Mouse (Mus musculus) CD4-positive, CD25-positive, alpha-beta regulatory T cell, adult 4 months (primary cell): ENCODE measurements around the gene Commd7. TPM values are rescaled to one million over a fixed set of nuclear protein-coding genes. Genes with fewer than 3 reads are reported as not detected.

Experiments
- ATAC-seq: one replicate; pipeline ENCODE4 v1.8.0; 2017
- polyA plus RNA-seq, 2 experiments: library from polyadenylated mRNA; unstranded; fragments of 100-300 nt; shearing (Covaris generic); gene quantifications; one replicate each; pipeline ENCODE4 v1.2.1; 2017

Gene Commd7
- polyA plus RNA-seq, 2 experiments from 2014 or later, result 106 to 117 TPM

DNA sequence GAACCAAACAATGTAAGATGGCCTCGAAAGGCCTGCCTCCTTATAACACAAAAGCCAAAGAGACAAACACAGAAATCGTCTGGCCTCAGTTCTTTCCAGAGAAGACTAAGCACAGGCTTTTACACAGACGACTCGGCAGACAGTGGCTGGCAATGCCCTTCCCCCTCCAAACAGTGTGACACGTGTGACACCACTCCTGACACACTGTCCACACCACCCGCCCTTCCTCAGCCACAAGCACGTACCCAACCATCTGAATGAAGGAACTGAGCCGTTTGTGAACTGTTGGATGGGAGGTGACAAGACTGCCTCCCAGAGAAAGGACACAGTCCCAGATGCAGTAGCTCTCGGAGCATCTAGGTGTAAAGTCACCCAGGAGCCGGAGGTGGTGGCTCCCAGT, 13.7 kb downstream of the Commd7 start:
- ATAC-seq, result no peak

DNA sequence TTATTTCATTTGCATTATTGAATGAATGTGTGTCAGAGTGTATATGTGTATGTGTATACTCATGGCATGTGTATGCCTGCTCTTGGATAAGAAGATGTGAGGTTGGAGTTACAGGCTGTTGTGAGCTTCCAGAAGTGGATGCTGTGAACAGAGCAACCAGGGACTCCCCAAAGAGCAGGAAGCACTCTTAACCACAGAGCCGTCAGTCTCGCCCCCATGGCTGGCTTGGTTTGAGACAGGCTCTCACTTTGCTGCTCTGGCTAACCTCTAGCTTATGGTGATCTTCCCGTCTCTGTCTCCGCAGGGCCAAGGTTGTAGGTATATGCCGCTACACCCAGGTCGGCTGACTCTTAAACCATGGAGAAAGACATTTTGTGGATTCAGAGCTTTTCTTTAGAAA, 14.1 kb downstream of the Commd7 start:
- no peak for ATAC-seq

DNA sequence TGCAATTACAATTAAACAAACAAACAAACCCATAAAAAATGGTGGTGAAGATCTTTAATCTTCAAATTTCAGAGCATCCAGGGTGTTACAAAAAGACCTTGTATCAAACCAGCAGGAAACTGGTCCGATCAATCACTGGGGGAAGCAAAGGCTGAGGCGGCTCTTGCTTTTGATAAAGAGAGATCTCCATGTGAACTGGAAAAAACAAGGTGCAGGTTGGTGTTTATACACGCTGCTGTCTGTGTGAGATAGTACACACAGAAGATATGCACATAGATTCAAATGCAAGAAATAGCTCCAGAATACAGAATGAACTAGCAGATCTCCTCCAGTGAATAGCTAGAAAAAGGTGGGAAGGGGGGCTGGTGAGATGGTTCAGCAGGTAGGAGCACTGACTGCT, 15.7 kb downstream of the Commd7 start:
- no peak for ATAC-seq

DNA sequence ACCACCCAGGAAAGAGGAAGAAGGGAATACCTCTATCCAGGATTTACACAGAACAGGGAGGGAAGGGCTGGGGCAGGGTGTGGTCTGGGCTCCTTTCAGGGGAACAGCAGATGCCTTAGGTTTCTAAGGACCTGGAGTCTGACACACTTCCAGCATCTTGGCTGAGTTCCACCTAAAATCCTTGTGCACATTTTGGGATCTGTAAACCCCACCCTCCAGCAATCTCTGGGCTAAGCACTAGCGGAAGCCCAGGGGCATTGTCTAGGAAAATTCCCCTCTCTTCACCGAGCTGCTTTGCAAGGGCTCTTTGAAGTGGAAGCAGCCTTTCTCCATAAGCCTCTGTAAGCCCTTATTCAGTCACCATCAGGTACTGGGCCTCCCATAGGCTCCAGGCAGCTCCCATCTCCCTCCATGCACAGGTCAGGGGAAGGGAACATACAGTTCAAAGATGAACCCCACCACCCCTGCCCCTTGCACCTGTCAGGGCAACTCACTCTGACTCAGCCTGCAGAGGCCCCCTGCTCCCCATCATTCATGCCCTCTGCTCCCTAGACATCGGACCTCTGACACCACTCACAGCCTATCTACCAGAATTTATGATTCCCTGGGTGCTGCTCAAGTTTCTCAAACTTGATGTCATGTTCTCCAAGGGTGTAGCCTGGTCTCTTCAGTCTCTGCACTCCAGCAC, 19.8 kb downstream of the Commd7 start:
- no peak for ATAC-seq

DNA sequence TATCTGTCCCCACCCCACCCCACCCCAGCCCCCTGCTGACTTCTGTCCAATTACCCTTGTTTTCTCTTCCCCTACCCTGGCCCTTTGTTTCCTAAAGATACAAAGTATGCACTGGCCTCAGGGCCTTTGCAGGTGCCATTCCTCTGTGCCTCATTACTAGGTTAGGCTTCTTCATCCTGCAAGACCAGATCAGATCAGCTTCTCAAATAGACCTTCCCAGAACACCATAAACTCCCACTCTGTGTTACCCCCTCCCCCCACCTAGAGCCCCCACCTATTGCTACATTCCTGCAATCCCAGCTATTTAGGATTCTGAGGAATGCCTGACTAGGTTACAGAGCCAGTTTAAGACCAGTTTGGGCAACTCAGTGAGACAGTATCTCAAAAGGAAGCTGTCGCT, 20.8 kb downstream of the Commd7 start:
- no peak for ATAC-seq

DNA sequence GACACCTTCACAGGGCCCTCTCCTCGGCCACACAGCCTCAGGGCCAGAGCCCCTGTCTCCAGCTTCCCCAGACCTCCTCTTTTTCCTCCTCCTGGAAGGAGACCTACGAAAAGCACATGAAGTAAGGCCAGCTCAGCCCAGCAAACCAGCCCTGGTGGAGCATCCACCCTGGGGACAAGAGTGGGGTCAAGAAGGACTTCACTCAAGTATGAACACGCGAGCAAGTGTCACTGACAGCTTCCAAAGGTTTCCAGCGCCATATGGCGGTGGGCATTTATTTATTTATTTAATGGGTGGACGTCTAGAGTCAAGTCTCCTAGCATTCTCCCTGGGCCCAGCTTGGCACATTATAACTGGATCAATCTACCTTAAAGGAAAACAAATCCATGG, 21.3 kb downstream of the Commd7 start:
- ATAC-seq, result no peak

DNA sequence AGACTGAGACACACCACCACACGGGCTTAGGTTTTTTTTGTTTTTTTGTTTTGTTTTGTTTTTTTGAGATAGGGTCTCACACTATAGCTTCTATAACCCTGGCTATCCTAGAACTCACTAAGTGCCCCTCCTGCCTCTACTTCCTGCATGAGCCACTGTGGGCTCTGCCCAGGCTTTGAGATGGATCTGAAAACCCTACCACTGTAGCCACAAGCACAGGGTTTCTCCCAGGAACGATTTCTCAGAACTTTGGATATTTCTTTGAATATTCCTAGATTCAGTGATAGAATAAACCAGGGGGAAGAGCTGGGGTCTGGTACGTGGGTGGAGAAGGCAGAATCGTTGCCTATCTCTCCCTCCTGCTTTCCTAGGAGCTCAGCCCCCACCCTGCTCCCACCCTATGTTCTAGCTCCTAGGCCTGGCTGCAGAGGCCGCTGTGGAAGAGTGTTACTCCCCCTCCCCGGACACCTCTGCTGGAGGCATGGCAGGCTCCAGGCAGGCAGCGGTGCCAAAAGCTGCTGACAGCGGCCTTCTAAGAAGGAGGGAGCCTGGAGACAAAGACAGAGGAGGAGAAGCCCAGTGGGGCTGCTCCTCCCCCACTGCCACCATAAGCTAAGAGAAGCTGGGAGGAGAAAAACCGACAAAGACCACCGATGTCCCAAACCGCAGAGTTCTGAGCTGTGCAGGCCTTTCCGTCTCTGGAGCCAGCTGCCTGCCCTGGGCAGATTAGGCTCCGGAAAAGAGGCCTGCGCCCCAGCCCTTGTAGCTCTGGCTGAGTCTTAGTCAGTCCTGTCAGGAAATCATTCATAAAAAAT, 21.9 kb downstream of the Commd7 start:
- no peak for ATAC-seq

DNA sequence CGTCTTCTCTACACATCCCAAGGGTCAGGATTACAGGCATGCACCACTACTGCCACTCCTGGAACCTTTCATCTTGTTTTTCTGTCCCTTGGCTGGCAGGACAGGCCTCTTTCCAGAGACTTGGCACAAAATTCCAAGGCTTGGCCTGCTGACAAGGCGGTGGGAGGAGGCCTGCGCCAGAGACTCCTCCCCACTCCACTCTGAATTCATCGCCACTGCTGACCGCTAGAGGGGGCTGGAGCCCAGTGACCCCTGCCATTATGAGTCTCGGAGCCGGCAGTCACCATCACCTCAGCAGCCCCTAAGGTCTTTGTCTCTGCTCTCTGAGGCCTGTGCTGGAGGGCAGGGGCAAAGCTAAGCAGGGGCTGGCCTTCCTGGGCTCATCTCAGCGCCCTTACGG, 23.0 kb downstream of the Commd7 start:
- peak; percentile 95 for ATAC-seq

DNA sequence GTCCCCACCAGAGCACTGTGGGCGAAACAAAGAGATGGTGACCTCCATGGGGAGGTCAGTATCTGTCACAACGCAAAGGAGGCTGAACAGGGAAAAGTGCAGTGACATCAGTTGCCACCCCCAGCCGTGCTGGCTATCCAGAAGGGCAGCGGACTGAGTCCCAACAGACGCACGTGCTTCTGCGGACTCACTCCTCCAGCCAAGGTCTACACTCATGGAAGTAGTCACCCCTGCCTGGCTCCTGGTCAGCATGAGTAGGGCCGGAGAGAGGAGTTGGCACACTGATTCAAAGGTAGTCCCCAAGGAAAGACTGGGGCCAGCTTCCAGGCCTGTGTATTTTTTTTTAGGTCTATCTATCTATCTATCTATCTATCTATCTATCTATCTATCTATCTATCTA, 23.5 kb downstream of the Commd7 start:
- no peak for ATAC-seq

DNA sequence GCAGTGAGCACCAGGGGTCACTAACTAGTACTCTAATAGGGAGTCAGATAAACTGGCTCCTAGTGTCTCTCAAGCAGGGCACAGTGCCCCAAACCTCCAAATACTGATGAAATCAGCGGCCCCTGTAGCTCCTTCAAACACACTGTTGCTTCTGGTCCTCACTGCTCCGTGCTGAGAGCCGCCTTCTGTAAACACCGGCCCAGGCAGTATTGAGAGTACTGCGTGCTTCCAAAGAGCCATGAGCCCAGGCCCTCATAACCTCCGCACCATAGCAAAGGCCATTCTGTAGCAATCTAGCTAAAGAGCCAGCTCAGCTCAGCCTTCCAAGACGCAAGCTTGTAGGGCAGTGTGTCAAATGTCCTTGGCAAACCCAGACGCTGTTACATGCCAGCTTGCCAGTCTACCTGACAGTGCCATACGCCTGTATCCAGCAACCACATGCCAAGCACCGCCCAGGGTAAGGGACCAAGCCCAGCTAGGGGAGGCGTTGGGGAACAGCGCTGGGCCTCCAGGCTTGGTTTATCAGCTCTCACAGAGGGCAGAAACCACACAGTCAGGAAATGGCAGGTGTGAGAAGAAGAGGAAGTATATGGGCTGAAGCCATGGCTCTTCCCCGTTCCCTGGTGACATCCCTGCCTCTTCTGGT, 24.6 kb downstream of the Commd7 start:
- no peak for ATAC-seq

DNA sequence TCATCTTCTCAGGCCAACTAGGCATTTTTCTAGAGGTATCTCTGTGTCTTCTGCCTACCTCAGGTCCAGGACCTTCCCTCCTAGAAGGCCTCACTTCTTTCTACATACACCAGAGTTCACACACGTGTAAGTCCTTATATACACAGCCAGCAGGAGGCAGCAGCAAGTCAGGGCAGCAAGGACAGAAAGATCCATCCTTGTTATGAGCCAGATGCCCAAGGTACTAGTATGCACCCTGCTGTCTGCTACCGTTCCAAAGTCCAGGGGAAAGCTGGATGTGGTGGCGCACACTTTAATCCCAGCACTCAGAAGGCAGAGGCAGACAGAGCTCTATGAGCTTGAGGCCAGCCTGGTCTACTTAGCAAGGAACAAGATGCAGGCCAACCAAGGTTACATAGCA, 26.2 kb downstream of the Commd7 start:
- no peak for ATAC-seq

DNA sequence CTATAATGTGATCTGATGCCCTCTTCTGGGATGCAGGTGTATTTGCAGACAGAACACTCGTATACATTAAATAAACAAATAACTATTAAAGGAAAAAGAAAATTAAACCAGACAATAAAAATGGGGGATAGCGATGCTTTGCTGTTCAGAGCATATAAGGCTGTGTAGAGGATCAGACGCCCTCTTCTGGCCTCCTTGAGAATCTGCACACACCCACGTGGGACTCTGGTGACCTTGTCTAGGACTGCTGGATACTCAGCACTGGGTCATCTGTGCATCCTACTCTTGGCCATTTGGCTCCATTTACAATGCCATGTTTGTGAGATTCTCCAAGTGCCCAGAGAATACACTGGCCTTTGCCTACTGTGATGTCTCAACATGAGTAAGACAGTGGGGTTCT, 28.9 kb downstream of the Commd7 start:
- ATAC-seq, result no peak

DNA sequence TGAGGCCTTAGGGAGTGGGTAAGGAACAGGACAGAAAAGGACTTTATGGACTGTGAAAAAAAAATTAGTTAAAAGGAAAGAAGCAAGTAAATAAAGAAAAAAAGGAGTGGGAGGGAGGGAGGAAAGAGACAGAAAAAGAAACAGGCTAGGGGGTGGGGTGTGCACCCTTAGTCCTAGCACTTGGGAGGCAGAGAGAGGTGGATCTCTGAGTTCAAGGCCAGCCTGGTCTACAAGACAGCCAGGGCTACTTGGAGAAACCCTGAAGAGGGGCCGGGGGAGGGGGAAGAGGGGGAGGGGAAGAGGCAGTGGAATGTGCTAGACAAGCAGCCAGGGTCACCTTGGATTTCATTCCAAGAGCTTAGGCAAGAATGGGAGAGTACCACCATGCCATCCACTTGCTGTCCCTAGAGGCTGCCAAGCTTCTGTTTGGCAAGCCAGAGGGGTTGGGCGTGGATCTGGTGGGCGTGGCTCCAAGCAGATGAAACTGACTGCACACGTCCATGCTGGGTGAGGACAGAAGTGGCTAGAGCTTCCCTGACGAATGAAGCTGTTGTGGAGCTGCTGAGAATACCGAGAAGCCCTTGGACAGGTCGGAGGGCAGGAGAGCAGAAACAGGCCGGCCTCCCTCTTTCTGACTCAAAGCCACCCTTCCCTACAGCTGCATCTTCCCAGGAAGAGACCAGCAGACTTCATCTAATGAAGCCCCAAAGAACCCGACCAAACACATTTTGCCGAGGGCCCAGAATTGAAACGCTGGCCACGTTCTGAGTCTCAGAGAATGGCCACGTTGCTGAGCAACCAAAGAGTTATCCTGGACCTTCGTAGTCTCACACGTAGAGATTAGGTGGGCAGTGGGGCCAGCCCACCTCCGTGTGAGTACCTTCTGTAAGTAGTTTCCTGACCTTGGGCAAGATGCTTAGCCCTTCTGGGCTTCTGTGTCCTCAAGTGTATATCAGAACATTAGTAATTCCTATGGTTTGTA, 31.6 kb downstream of the Commd7 start:
- ATAC-seq, result no peak

DNA sequence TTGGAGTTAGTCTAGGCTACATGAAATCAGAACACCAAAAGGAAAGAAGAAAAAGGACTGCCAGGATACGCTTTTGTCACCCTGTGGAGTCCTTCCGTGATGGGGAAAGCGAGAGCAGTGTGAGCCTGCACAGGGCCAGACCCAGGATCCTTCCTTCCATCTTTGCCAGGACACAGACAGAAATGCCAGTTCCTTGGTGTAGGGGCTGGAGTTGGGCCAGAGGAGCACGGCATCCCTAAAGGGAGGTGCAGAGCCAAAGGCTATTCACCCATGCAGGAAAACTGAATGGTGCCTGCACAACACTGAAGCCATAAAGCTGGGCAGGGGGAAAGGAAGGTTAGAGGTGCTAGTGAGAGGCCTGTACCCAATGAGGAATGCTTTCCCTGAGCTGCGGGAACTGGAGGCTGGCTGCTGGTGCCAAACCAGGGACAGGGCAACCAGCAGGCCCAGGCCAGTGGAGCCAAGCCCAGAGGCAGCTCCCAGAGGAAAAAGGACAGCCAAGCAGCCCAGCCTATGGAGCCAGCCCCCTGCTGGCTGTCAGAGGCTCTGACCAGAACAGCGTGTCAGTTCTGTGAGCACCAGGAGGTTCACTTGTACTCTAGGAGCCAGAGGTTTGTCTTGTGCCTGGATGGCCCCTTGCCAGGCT, 32.4 kb downstream of the Commd7 start:
- no peak for ATAC-seq

DNA sequence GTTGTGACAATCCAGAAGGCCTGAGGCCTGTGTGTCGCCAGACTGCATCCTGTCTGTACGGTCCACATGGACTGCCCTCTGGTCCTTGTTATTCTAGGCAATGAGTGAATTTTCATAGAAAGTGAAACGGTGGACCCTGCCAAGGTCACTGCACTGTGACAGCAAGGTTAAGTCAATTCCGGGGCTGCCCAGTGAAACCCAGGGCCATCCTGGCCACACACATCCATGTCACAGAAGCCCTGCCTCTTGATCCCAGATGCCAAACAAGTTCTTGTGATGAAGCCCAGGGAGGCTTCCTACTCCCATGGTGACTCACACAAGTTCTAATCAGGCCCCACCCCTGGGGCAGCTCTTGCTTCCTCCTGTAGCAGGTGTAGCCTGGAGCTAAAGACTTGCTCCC, 35.0 kb downstream of the Commd7 start:
- no peak for ATAC-seq

DNA sequence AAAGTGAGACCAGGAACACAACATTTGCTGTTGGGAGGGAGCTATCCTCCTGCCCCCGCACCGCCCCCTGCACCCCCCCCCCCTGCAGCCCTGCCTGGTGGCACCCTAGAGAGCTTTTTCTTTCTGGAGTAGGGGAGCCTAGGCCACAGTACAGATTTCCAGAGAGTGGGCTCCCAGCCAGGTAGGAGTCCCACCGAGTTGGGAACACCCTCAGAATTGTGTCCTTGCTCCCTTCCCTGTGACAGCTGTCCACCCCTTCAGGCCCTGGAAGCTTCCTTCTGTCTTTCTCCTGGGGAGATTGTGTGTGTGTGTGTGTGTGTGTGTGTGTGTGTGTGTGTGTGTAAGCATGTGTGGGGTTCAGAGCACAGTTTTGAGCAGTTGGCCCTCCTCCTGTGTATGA, 35.6 kb downstream of the Commd7 start:
- no peak for ATAC-seq

DNA sequence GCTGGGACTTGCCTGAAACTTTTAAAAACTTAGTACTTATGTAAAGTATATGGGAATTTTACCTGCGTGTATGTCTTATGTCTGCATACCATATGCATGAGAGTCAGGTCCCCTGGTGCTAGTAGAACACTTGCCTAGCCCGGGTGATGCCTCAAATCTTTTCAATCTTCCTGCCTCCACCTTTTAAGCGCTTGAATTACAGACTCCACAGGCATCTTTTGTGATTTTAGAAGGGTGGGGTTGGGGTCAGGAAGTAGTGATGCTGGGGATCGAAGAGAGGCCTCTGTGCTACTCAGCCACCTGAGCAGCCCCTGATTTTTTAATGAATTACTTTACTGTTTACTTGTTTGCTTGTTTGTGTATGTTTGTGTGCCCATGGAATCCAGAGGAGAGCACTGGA, 37.6 kb downstream of the Commd7 start:
- ATAC-seq, result no peak

DNA sequence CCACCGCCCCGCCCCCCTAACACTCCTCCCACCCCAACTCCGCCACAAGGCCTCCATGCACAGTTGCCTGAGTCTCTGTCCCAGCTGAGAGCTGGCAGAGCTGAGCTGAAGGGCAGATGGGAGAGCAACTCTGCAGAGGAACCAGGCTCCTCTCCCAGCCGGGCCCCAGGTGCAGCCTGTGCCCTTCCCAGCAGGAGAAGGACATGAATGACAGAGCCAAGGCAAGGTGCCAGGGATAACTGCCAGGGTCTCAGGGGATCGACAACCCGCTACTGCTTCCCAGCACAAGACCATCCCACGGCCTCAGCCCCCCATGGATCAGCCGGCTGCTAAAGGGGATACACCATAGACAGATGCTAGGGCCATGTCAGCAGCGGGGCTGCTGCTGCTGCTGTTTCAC, 39.4 kb downstream of the Commd7 start:
- no peak for ATAC-seq

DNA sequence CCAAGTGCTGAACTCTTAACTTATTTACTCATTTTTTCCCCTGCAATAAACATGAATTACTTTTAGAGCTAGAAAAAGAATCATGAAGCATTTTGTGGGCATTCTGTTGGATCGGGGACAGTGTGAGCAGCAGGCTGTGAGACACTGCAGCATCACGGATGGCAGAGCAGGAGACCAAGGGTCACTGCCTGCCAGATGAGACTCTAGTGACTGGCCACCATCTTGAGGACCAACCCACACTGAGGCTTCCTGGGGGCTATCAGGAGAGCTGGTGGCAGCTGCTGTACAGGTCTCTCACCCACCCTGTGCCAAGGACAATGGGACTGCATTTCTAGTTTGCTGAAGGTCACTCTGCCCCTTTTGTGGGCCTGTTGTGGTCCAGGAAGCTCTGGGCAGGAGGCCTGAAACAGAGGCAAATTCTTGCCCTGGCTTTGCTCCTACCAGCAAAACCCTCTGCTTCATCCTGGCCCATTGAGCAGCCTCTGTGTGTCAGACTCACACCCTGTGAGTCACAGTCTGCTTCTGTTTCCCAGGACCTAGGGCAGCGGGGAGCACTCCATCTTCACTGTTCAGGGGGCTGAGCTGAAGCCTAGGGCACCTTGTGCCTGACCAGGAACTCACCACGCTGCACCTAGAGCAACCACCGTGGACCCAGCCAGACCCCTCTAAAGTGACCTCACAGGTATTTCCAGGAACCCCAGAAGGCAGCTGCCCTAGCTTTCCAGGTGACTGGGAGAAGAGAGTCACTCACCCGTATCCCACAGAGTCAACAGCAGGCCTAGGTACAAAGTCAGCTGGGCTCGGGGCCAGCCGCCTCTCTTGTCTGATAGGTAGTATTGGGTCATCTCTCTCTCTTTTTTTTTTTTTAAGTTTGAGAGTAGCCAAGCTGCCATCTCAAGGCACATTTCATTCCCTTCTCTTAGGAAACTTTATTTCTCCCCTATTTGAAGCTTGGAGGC, 40.2 kb downstream of the Commd7 start:
- no peak for ATAC-seq

DNA sequence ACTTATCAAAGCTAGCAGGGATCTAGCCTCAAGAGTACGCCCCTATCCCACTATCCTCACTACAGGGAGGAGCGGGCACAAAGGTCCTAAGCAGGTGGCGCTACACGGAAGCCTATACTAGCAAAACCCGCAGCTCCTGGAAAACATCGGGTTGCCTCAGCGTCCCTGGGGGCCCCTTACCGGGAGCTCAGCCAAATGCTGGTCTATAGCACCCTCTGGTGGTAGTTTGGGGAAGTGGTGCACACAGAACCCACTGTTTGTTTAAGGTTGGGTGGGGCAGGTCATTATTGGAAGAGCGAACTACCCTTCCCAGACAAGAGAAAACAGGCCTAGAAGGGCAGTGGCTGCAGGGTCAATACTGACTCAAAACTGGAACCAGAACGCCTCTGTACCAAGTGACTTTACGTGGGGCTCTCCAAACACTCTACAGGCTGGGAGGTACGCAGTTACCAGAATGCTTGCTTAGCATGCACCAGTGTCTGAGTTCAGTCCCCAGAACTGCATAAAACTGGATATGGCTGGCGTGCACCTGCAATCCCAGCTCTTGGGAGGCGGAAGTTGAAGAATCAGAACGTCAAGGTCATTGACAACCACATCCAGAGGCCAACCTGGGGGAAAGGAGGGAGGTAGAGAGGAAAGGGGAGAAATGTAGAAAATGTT, 45.9 kb downstream of the Commd7 start:
- ATAC-seq, result peak; percentile 82
